Mouse (Mus musculus) splenic B cell, adult 2 months (primary cell): ENCODE results near the gene Trove2.

ENCODE experiments used
- DNase-seq: peaks from one replicate; pipeline ENCODE4 v3.0.0-alpha.2; 2011; ENCODE audit warnings: low read depth, low spot score
- H3K27me3 ChIP-seq: 2 replicates; pipeline ENCODE4 v1.6.1; 2012; ENCODE audit warnings: mild to moderate bottlenecking, low read length, moderate library complexity, mixed read lengths; ENCODE audit not compliant: control insufficient read depth, poor library complexity, insufficient read depth, severe bottlenecking
- H3K36me3 ChIP-seq: 2 replicates; pipeline ENCODE4 v1.6.1; 2012; ENCODE audit warnings: mild to moderate bottlenecking, low read length, moderate library complexity, mixed read lengths; ENCODE audit not compliant: control insufficient read depth, poor library complexity, insufficient read depth, severe bottlenecking

Gene Trove2

DNA sequence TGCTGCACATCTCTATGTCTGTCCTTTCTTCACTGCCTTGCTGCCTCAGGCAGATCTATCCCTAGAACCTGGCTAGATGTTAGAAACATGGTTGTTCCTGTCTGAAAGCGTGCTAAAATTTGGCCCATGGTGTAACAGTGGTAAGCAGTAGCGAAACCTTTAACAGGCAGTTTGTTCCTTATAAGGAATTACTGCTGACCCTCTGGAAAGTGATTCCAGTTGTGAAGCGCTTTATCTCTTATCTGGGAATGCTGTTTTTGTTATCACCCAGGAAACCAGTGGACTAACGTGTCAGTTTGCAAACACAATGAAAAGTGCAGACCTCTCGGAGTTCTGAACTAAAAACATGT is 66.3 kb downstream of the Trove2 start:
- no peak for DNase-seq
- no peaks in the 10 kb centered on the region for H3K27me3 ChIP-seq
- no peaks in the 10 kb centered on the region for H3K36me3 ChIP-seq

DNA sequence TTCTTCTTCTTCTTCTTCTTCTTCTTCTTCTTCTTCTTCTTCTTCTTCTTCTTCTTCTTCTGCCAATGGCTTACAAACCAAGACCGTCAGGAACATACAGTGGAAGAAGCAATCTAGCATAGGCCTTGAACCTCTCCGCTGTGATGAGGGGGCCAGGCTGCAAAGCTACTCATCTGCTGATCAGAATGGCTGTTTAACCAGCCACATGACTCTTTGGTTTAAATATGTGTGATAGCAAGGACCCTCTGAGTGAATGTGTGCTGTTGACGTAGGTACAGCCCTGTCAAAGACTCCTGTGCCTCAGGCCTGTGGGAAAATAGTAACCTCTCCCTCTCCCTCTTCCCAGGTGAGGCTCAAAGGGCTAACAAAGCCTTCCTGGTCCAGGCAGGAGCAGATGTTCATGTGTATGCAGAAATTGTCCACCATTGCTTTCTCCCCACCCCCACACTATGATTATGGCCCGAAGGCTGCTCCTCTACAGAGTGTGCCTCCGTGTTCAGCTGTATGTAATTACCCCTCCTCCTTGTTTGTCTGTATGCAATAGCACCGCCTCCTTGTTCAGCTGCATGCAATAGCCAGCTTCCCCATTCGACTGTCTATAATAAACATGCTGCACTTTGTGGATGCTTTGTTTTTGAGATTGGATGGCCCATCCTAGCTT is 66.8 kb downstream of the Trove2 start:
- no peak for DNase-seq
- Histone ChIP-seq H3K36me3 (no peaks in the 10 kb centered on the region), H3K27me3 (no peaks in the 10 kb centered on the region)

DNA sequence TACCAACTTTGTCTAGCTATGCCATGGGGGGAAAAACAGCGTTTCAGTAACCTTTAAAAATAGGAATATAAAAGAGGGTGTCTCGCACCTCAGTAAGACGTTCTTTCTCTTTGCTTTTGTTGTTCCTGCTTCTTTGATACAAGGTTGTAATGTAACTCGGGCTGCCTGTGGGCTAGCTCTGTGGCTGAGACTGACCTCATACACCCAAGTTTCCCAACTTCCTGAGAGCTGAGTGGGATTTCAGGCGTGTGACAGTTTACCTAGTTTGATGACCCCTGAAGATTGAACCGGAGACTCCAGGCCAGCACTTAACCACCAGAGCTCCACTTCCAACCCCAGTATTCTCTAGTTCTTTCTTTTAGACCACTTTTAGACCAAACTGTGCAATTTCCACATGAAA is 68.5 kb downstream of the Trove2 start:
- Histone ChIP-seq H3K36me3 (no peaks in the 10 kb centered on the region), H3K27me3 (no peaks in the 10 kb centered on the region)
- DNase-seq, result no peak

DNA sequence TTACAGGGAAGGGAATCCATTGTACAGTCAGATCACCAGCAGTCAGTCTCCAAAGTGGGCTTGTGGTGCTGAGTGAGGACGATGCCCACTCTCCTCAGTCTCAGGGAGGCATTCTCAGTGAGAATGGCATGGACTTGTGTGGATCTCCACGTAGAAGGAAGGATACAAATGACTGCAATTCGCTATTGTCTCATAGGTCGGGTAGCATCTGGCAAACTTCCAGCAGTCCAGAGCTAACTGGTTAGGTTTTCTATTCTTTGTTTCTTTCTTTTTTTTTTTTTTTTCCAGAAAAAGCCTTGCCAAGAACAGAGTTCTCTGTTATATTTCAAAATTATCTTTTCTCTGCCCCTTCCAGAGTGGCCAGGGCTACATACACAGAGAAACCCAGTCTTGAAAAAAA is 69.9 kb downstream of the Trove2 start:
- no peaks in the 10 kb centered on the region for H3K36me3 ChIP-seq
- no peaks in the 10 kb centered on the region for H3K27me3 ChIP-seq
- no peak for DNase-seq

DNA sequence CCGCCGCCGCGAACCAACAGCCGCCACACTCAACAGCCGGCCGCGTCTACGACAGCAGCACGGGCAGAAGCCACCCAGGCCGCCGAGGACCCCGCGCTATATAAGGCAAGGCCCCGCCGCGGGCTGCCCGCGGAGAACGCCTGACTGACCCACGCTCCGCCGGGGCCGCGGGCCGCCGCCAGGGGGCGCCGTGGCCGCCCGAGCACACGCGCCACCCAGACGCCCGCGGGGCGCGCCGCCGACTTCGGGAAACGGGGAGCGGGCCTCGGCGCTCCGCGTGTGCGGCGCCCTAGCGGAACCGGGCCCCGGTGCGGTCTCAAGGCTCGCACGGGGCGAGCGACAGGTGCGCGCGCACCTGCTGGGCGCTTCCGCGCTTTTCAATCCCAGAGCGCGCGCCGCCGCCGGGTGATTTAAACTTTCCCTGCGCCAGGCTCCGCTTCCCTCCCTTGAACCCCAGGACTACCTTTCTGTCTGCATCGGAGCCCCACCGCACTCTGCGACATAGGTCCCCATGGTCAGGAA is 74.1 kb downstream of the Trove2 start, which contains the start of gene Cdc73:
Cdc73 (minus strand) TSS at position 153 of the 522 bp plus-strand sequence.
- DNase-seq, result peak; percentile 93
- Histone ChIP-seq H3K36me3 (0 out of 2 replicates have a peak, but pooled peaks cover 2% of the 10 kb centered on the region), H3K27me3 (no peaks in the 10 kb centered on the region)

DNA sequence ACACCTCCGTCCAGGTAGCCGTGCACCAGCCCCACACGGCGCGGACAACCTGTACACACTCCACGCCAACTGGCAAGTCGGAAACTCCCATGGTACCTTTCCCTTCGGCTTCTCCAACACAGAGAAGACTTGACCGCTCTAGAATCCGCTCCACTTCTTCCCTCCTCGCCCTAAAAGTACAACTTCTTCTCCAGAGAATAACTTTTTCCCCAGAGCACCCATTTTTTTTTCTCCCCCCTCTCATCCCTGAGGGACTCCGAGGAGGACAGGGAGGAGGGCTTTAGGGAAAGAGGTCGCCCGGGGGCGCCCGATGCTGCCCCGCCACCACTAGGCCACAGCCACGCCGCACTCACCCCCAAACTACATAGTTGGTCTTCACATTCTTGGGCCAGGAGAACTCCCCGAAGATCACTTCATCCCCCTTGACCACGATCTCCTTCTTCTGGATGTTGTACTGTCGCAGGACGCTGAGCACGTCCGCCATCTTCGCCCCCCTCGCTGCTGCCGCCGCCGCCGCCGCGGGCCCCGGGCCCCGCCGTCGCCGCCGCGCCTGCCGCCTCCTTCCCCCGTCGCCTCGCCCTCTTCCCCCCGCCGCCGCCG is 74.6 kb downstream of the Trove2 start:
- peak; percentile 36 for DNase-seq
- 0 out of 2 replicates have a peak, but pooled peaks cover 2% of the 10 kb centered on the region for H3K36me3 ChIP-seq
- no peaks in the 10 kb centered on the region for H3K27me3 ChIP-seq

DNA sequence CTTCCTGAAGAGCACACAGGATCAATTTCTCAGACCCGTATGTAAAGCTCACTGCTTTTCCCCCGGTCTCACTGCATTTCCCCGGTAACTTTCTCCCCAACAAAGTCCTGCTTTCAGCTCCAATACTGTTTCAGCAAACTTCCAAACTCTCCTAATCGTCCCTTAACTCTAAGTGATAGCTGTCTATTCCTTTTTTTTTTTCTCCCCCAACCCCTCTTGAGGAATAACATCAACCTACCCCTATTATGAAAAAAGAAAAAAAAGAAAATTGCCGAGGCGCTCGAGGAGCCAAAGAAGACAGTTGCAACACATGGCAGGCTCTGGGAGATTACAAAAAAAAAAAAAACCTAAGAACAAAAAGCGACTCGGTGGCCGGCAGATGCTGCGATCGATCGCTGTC is 75.1 kb downstream of the Trove2 start:
- no peaks in the 10 kb centered on the region for H3K27me3 ChIP-seq
- no peak for DNase-seq
- 0 out of 2 replicates have a peak, but pooled peaks cover 2% of the 10 kb centered on the region for H3K36me3 ChIP-seq
